Mouse (Mus musculus) spleen, adult 2 months (tissue): ENCODE data around the gene Eps8l2.

Experiments used
- CTCF ChIP-seq: fragments of 200-500 bp; IDR thresholded peaks from 2 replicates; pipeline ENCODE4 v1.5.1; 2011; ENCODE audit warnings: mild to moderate bottlenecking, inconsistent platforms; ENCODE audit not compliant: insufficient read depth, insufficient read length, insufficient replicate concordance; ENCODE audit errors: extremely low read depth
- POLR2A ChIP-seq: fragments of 200-500 bp; IDR thresholded peaks from 2 replicates; pipeline ENCODE4 v1.6.1; 2011; ENCODE audit warnings: low read depth, low read length, inconsistent platforms

GRCm38 (mm10) chr7:141314416-141314815, 24.3 kb upstream of the Eps8l2 start:
- TF ChIP-seq CTCF (no peak), POLR2A (no peak)
